Mouse (Mus musculus): ENCODE measurements around the gene Map3k9.

GRCm38 (mm10) chr12:81796541-81796940 lies 15.6 kb upstream of the Map3k9 start:
- TF ChIP-seq EP300 (IDR thresholded peaks at IDR 0.05; ENCODE audit: low read depth) = no peak
- peak; percentile 83 for TF ChIP-seq CTCF (IDR thresholded peaks at IDR 0.05; ENCODE audit: low read depth)
